Mouse (Mus musculus) thymus, adult 2 months (tissue): ENCODE data around the gene Rtn4rl2.

ENCODE experiments used
- CTCF ChIP-seq: fragments of 200-500 bp; IDR thresholded peaks from 2 replicates; pipeline ENCODE4 v1.5.1; 2012; ENCODE audit warnings: mild to moderate bottlenecking, control low read depth, low read length, moderate library complexity, borderline replicate concordance; ENCODE audit not compliant: control insufficient read depth, poor library complexity, insufficient read depth; ENCODE audit errors: extremely low read depth
- POLR2A ChIP-seq: fragments of 200-500 bp; IDR thresholded peaks from 2 replicates; pipeline ENCODE4 v1.6.1; 2012; ENCODE audit warnings: mild to moderate bottlenecking, low read length, control low read depth, moderate library complexity; ENCODE audit not compliant: control insufficient read depth, poor library complexity, insufficient read depth; ENCODE audit errors: extremely low read depth

DNA sequence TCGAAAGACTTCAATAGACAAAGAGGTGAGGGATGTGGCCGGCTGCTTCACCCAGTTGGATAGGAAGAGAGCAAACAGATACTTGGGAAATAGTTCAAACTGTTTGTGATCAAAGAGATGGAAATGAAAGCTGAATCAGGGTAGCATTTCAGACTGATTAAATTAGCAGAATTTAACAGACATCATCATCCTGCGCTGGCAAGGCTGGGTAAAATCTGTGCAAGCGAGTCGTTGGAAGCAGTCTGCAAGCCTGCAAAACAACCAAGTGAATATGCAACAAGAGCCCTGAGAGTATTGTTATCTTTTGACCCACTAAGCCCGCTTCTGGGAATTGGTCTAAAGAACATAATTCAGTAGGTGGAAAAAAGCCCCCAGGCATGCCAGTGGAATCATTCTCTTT, 6.8 kb upstream of the Rtn4rl2 start:
- TF ChIP-seq POLR2A (no peak), CTCF (no peak)
